Mouse (Mus musculus) mesoderm, embryonic 11.5 days (tissue): ENCODE results near the gene Colgalt1.

ENCODE experiments used
- DNase-seq: peaks from one replicate; pipeline ENCODE4 v3.0.0-alpha.2; 2012; ENCODE audit warnings: low read depth, low spot score

The Colgalt1 gene

DNA sequence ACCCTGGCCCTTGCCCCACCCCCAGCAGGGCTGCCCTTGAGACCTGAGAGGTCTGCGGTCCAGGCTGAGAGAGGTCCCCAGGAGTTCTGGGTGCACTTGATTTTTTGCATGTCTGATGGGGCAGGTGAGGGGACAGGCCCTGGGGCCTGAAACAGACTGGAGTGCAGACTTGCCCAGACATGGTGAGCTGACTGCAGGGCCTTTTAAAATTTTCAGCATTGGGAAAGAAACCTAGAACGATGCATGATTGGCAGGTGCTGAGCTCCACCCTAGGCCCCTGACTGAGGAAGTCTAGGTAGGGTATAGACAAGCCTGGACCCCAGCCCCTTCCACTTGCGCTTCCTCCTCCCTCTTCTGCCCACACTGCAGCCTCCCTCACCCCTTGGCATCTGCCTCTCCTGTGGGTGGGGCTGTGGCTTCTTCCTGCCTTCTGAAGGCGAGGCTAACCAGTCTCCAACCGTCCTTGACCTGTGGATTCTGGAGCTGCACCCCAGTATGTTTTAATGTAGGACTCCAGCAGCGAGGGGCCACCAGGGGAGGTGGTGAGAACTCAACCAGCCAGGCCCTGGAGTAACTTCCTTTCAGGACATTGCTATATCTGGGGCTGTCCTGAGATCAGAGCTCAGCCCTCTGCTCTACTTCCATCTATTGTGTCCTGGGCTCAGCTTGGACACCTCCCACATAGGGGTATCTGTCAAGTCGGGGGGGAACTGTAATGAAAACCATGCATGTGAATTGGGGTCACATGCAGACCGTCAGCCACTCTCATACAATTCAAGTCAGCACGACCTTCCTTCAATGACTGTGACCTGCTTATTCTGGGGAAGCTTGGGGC is 16.7 kb downstream of the Colgalt1 start:
- DNase-seq: no peak

DNA sequence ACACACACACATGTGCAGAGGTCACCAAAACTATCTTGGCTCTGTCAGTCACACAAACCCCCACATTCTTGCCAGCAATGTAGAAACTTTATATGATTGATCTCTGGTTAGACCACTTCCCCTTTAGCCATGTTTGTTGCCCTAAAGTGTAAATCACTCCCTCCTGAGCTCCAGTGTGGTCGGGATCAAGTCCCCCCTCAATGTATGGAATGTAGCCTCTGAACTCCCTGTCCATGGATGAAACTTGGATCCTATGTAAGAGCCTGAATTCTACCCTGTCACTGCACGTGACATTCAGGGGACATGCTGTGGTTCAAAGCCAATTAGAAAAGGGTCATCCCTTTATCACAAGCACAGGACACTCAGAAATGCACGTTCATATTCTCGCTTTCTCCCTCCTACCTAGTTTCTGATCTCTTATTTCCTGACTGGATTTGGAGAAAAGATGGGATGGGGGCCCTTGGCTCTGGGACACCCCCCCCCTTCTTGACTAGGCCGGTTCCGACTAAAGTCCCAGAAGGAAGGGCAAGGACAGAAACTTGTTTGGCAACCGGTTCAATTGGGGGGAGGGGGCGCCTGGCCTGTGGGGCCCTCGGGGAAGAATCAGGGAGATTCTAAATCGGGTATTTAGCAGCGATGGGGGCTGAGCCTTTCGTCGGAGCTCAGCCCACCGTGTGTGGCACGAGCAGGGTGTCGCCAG is 17.7 kb downstream of the Colgalt1 start:
- peak; percentile 27 for DNase-seq

GRCm38 (mm10) chr8:71629096-71629697 is 18.4 kb downstream of the Colgalt1 start:
- peak; percentile 94 for DNase-seq

DNA sequence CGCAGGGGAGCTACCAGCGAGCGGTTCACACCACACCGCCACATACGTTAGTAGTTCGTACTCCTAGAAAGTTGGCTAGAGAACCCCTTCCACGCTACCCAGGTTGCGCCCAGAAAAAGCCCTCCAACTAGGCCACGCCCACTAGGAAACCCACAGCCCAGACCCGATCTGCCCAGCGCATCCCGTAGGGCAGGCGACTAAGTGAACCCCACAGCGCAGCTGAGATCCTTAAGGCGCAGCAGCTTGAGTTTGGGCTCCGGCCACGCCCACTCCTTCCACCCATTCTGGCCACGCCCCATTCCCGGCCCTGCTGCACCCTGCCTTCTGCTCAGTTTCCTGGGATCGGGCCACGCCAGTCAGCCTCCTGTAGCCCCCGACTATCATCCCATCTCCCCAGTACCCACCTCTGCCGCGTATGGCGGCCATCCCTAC is 19.0 kb downstream of the Colgalt1 start:
- peak; percentile 60 for DNase-seq

DNA sequence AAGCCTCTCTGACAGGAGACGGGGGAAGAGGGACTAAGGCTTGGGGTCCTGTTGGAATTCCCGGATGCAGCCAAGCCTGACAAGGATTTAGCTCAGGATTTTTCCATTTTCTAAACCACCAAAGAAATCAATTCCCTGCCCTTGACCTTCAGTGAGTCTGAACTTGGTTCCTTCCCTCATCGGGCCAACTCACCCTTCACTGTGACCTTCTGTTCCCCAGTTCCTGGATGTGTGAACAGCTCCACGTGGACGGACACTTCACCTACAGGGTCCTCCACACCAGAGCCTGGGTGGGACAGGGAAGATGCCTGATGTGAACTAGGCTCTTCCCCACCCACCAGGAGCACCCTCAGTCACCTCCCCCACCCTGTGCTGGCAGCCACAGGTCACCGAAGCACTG is 20.0 kb downstream of the Colgalt1 start:
- DNase-seq: no peak

- DNase-seq: no peak
Observed at GRCm38 (mm10) chr8:71631897-71632296, 21.1 kb downstream of the Colgalt1 start.

DNA sequence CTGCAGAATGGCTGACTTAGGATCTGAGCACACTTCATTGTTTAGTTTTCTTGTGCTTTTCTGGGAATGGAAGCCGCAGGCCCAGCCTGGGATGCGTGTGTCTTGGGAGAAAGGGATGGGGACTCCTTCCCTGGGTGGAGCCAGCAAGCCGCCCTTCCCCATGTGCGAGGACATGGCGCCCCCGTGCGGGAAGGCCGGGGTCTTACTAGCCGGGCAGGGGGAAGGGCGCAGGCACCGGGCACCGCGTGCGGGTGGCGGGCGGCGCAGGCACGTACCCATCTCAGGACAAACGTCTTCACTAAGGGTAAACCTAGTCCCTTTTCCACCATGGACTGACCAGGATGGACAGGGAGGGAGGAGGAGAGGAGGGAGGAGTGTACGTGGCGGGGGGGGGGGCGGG is 22.4 kb downstream of the Colgalt1 start:
- DNase-seq: no peak

- DNase-seq: peak; percentile 52
Observed at GRCm38 (mm10) chr8:71633981-71634667, 23.3 kb downstream of the Colgalt1 start.

GRCm38 (mm10) chr8:71637149-71638095 is 26.6 kb downstream of the Colgalt1 start:
- no peak for DNase-seq

- DNase-seq: no peak
Observed at GRCm38 (mm10) chr8:71638321-71638720, 27.5 kb downstream of the Colgalt1 start.

GRCm38 (mm10) chr8:71639318-71639717 is 28.5 kb downstream of the Colgalt1 start:
- no peak for DNase-seq

GRCm38 (mm10) chr8:71645510-71645909 is 34.7 kb downstream of the Colgalt1 start:
- DNase-seq: no peak

DNA sequence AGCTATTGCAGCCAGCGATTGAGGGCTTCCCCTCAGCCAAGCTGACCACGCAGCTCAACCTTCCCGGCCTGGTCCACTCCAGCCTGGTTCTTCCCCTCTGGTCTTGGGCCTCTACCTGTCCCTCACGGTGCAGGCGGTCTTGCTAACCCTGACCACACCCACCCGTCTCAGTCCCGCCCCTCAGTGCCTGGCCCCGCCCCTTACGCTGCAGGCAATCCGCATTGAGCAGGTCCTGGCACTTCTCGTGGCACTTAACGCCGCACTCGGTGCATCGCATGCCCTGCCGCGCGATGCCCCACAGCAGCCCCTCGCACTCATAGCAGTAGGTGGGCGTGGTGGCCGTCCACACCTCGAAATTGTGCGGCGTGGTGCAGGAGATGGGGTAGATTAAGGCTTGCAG is 43.8 kb downstream of the Colgalt1 start:
- DNase-seq: no peak

- no peak for DNase-seq
Observed at GRCm38 (mm10) chr8:71657816-71658215, 47.0 kb downstream of the Colgalt1 start.

DNA sequence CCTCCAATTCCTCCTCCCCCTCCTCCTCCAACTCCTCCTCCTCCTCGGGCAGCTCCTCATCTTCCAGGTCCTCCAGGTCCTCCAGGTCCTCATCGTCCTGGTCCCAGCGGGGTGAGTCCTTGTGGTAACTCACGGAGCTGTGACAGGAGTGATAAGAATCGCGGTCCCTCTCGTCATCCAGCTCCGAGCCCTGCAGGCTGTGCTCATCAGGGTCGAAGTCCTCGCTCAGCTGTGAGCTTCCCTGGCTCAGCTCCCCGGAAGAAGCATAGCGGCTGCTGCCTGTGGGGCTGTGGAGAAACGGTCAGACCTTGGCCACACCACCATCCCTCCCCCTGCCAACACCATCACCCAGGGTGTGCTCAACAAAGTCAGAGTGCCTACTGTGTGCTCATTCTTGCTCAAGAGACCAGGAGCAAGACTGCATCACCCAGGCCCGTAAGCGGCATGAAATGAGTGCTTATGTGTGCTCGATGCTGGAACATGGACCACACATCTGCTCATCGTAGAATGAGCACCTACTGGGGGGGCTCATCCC is 47.8 kb downstream of the Colgalt1 start:
- no peak for DNase-seq

- no peak for DNase-seq
Observed at GRCm38 (mm10) chr8:71659751-71660150, 49.0 kb downstream of the Colgalt1 start.

GRCm38 (mm10) chr8:71660325-71661120 is 49.7 kb downstream of the Colgalt1 start:
- peak; percentile 92 for DNase-seq

- DNase-seq: peak; percentile 89
Observed at GRCm38 (mm10) chr8:71665331-71666130, 54.7 kb downstream of the Colgalt1 start.

GRCm38 (mm10) chr8:71666855-71667254 is 56.1 kb downstream of the Colgalt1 start:
- no peak for DNase-seq
